Mouse (Mus musculus) lung, postnatal 0 days (tissue): ENCODE measurements around the gene Sgsm2.

Experiments used
- CTCF ChIP-seq: IDR thresholded peaks from 2 replicates; pipeline ENCODE4 v1.5.1; 2016; ENCODE audit warnings: antibody characterized with exemption, mild to moderate bottlenecking
- EP300 ChIP-seq: IDR thresholded peaks from 2 replicates; pipeline ENCODE4 v1.6.1; 2016; ENCODE audit warnings: antibody characterized with exemption, mild to moderate bottlenecking, control low read depth

DNA sequence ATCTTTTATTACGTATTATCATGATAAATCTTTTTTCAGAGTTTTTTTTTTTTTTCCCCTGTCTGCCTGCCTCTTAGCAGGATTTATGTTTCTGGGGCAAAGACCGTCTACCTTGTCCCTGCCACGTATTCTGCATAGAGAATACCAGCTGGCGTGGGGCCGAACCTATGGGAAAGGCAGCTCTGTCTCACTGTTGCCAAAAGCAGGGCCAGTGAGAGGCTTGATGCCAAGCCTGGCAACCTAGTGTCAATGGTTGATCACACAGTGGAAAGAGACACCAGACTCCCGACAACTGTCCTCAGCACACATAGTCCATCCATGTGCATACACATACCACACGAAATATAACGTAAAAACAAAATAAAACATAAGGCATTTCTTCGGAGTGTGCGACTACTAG is 13.8 kb downstream of the Sgsm2 start:
- TF ChIP-seq CTCF (no peak), EP300 (no peak)
